Mouse (Mus musculus) CH12.LX (cell line): Measurements from ENCODE around the gene Ckap4. TPM values are rescaled to one million over a fixed set of nuclear protein-coding genes. Genes with fewer than 3 reads are reported as not detected.

Source experiments
- DNase-seq: peaks from one replicate; pipeline ENCODE4 v3.0.0-alpha.2; 2013; ENCODE audit errors: extremely low read depth
- H3K27ac ChIP-seq: 2 replicates; pipeline ENCODE4 v1.5.1; 2012; ENCODE audit warnings: low read depth, mild to moderate bottlenecking, control low read depth, moderate library complexity; ENCODE audit not compliant: insufficient read depth
- H3K27me3 ChIP-seq: replicated peaks from 2 replicates; pipeline ENCODE3; 2012; ENCODE audit warnings: inconsistent platforms
- H3K36me3 ChIP-seq, 2 experiments: replicated peaks in 1 of 2; 2 replicates each; pipeline versions ENCODE3 to v1.6.1; 2012; ENCODE audit warnings: inconsistent platforms in 1 of 2, low read length in 1 of 2, mild to moderate bottlenecking in 1 of 2, mixed read lengths in 1 of 2, moderate library complexity in 1 of 2; ENCODE audit not compliant: control insufficient read depth in 1 of 2, insufficient read depth in 1 of 2
- H3K4me1 ChIP-seq, 2 experiments: 2 replicates each; pipeline ENCODE4 v1.6.1; 2012; ENCODE audit warnings: inconsistent platforms in 1 of 2, moderate library complexity in 1 of 2; ENCODE audit not compliant: insufficient read depth in 2 of 2, control insufficient read depth in 1 of 2
- H3K4me2 ChIP-seq: 2 replicates; pipeline ENCODE4 v1.6.1; 2012; ENCODE audit warnings: low read depth, mild to moderate bottlenecking, control low read depth; ENCODE audit not compliant: poor library complexity, insufficient read depth, severe bottlenecking
- H3K4me3 ChIP-seq, 3 experiments: fragments of 150-350 bp in 1 of 3; sonication (generic) in 1 of 3; replicated peaks in 1 of 3; 2 replicates each; pipeline versions ENCODE3 to v1.5.1; 2011 to 2012; ENCODE audit warnings: low read depth in 2 of 3, low read length in 2 of 3, mild to moderate bottlenecking in 2 of 3, moderate library complexity in 2 of 3, control low read depth in 1 of 3, improper control_type of control experiment in 1 of 3, inconsistent platforms in 1 of 3, mixed read lengths in 1 of 3; ENCODE audit not compliant: poor library complexity in 1 of 3
- H3K79me2 ChIP-seq: replicated peaks from 2 replicates; pipeline ENCODE4 v1.6.1; 2012; ENCODE audit warnings: mild to moderate bottlenecking, moderate library complexity; ENCODE audit not compliant: control insufficient read depth, poor library complexity, insufficient read depth, severe bottlenecking; ENCODE audit errors: extremely low read depth
- H3K9ac ChIP-seq: 2 replicates; pipeline ENCODE4 v1.6.1; 2012; ENCODE audit warnings: low read depth, mild to moderate bottlenecking, control low read depth, moderate library complexity; ENCODE audit not compliant: insufficient read depth
- H3K9me3 ChIP-seq: replicated peaks from 2 replicates; pipeline ENCODE3; 2012; ENCODE audit warnings: low read length, inconsistent platforms, mixed read lengths
- CHD2 ChIP-seq: IDR thresholded peaks from 2 replicates; pipeline ENCODE4 v1.6.1; 2011; ENCODE audit warnings: low read length, improper control_type of control experiment
- CTCF ChIP-seq, 2 experiments: IDR thresholded peaks in 1 of 2; conservative IDR thresholded peaks in 1 of 2; 2 replicates each; pipeline ENCODE4 v1.5.1; 2011 to 2012; ENCODE audit warnings: low read depth in 2 of 2, low read length in 2 of 2, improper control_type of control experiment in 1 of 2, inconsistent platforms in 1 of 2, mild to moderate bottlenecking in 1 of 2, moderate library complexity in 1 of 2
- E2F4 ChIP-seq: IDR thresholded peaks from 2 replicates; pipeline ENCODE4 v1.6.1; 2011; ENCODE audit warnings: low read depth, low read length, improper control_type of control experiment; ENCODE audit not compliant: insufficient replicate concordance
- ELF1 ChIP-seq: IDR thresholded peaks from 2 replicates; pipeline ENCODE4 v1.6.1; 2014; ENCODE audit warnings: low read depth, mild to moderate bottlenecking, inconsistent platforms, low read length, improper control_type of control experiment
- EP300 ChIP-seq: IDR thresholded peaks from 2 replicates; pipeline ENCODE4 v1.6.1; 2011; ENCODE audit warnings: low read length, improper control_type of control experiment
- ETS1 ChIP-seq: conservative IDR thresholded peaks from 2 replicates; pipeline ENCODE4 v1.6.1; 2012; ENCODE audit warnings: low read depth, mild to moderate bottlenecking, inconsistent platforms, low read length, improper control_type of control experiment, moderate library complexity
- HCFC1 ChIP-seq: IDR thresholded peaks from 2 replicates; pipeline ENCODE4 v1.6.1; 2012; ENCODE audit warnings: low read depth, mild to moderate bottlenecking, inconsistent platforms, low read length, improper control_type of control experiment
- JUN ChIP-seq: IDR thresholded peaks from 2 replicates; pipeline ENCODE4 v1.6.1; 2011; ENCODE audit warnings: low read depth, mild to moderate bottlenecking, low read length, improper control_type of control experiment, moderate library complexity; ENCODE audit not compliant: insufficient read depth
- JUND ChIP-seq: conservative IDR thresholded peaks from 2 replicates; pipeline ENCODE4 v1.6.1; 2011; ENCODE audit warnings: low read depth, low read length, improper control_type of control experiment
- MAX ChIP-seq: IDR thresholded peaks from 2 replicates; pipeline ENCODE4 v1.6.1; 2011; ENCODE audit warnings: low read length, improper control_type of control experiment
- MEF2A ChIP-seq: IDR thresholded peaks from 2 replicates; pipeline ENCODE4 v1.6.1; 2014; ENCODE audit warnings: low read depth, mild to moderate bottlenecking, inconsistent platforms, low read length, improper control_type of control experiment, borderline replicate concordance
- MXI1 ChIP-seq: IDR thresholded peaks from 2 replicates; pipeline ENCODE4 v1.6.1; 2011; ENCODE audit warnings: mild to moderate bottlenecking, low read depth, low read length, improper control_type of control experiment
- MYC ChIP-seq: IDR thresholded peaks from 2 replicates; pipeline ENCODE4 v1.6.1; 2011; ENCODE audit warnings: low read depth, mild to moderate bottlenecking, improper control_type of control experiment, low read length
- NELFE ChIP-seq: IDR thresholded peaks from 2 replicates; pipeline ENCODE4 v1.6.1; 2011; ENCODE audit warnings: low read depth, low read length, improper control_type of control experiment
- NRF1 ChIP-seq: IDR thresholded peaks from 2 replicates; pipeline ENCODE4 v1.6.1; 2014; ENCODE audit warnings: low read depth, mild to moderate bottlenecking, inconsistent platforms, low read length, improper control_type of control experiment, moderate library complexity
- PAX5 ChIP-seq: IDR thresholded peaks from 2 replicates; pipeline ENCODE4 v1.6.1; 2012; ENCODE audit warnings: low read length, inconsistent platforms, mixed read lengths
- POLR2AphosphoS2 ChIP-seq: IDR thresholded peaks from 2 replicates; pipeline ENCODE4 v1.6.1; 2011; ENCODE audit warnings: low read depth, low read length, improper control_type of control experiment
- SIN3A ChIP-seq: IDR thresholded peaks from 2 replicates; pipeline ENCODE4 v1.6.1; 2012; ENCODE audit warnings: low read length, improper control_type of control experiment, inconsistent platforms
- UBTF ChIP-seq: IDR thresholded peaks from 2 replicates; pipeline ENCODE4 v1.6.1; 2012; ENCODE audit warnings: low read depth, mild to moderate bottlenecking, inconsistent platforms, low read length, improper control_type of control experiment, moderate library complexity
- USF1 ChIP-seq: IDR thresholded peaks from 2 replicates; pipeline ENCODE4 v1.6.1; 2014; ENCODE audit warnings: low read depth, mild to moderate bottlenecking, inconsistent platforms, low read length, improper control_type of control experiment
- USF2 ChIP-seq: conservative IDR thresholded peaks from 2 replicates; pipeline ENCODE4 v1.6.1; 2011; ENCODE audit warnings: low read depth, low read length, improper control_type of control experiment
- ZKSCAN1 ChIP-seq: IDR thresholded peaks from 2 replicates; pipeline ENCODE4 v1.6.1; 2012; ENCODE audit warnings: low read depth, inconsistent platforms, low read length, improper control_type of control experiment, borderline replicate concordance
- ZMIZ1 ChIP-seq: IDR thresholded peaks from 2 replicates; pipeline ENCODE4 v1.6.1; 2012; ENCODE audit warnings: low read depth, mild to moderate bottlenecking, inconsistent platforms, low read length, improper control_type of control experiment
- dilution Hi-C: fragments of 300-500 bp; cut with MboI; formaldehyde crosslinking; loops from 2 replicates; pipeline ENCODE4 v1.14.3; 2020; ENCODE audit warnings: low sequenced_read_pairs; ENCODE audit not compliant: extremely low pct_unique_long_range_greater_than_20kb, extremely low pct_ligation_motif_present
- in situ Hi-C: fragments of 300-500 bp; cut with MboI; formaldehyde crosslinking; loops from 3 replicates; pipeline ENCODE4 v1.14.3; 2019; ENCODE audit warnings: low sequenced_read_pairs, low pct_ligation_motif_present, low pct_unique_long_range_greater_than_20kb, mixed read lengths
- polyA plus RNA-seq: library from polyadenylated mRNA; unstranded; fragments of >175 nt; gene quantifications from 2 replicates; pipeline ENCODE4 v1.2.1, GENCODE M21; 2012; ENCODE audit warnings: low read depth; ENCODE audit not compliant: insufficient read length
- total RNA-seq, 2 experiments: library from RNA; depleted of rRNA; stranded (reverse); fragments of 300-350 nt in 1 of 2; fragments of >200 nt in 1 of 2; gene quantifications; 2 replicates each; pipeline ENCODE4 v1.2.3; 2012 to 2014

The Ckap4 gene
- total and polyA plus RNA-seq, 3 experiments: 24.4 to 71.2 (median 35.0) TPM

GRCm38 (mm10) chr10:84562121-84562520, 28.3 kb upstream of the Ckap4 start:
- H3K4me2 ChIP-seq: no peak overlapping the region
- H3K27me3 ChIP-seq: no peaks in the 10 kb centered on the region
- no peak overlapping the region for H3K9ac ChIP-seq
- peaks cover 12% of the 10 kb centered on the region for H3K9me3 ChIP-seq
- no peak overlapping the region for H3K27ac ChIP-seq
- in situ Hi-C loops (no loop called here), dilution Hi-C loops (no loop called here)
- TF ChIP-seq SIN3A (no peak), EP300 (no peak), NELFE (no peak), ETS1 (no peak), MXI1 (no peak), POLR2AphosphoS2 (no peak), UBTF (no peak), E2F4 (no peak), JUND (no peak), ZKSCAN1 (no peak), JUN (no peak), MAX (no peak), MEF2A (no peak), HCFC1 (no peak), CTCF (conservative IDR thresholded peaks at IDR 0.05 in 1 of 2, IDR thresholded peaks at IDR 0.05 in 1 of 2; ENCODE audit: low read depth in 2 of 2, low read length in 2 of 2) (no peak), CHD2 (no peak), ELF1 (no peak), USF1 (no peak)
- DNase-seq: no peak
- H3K36me3 ChIP-seq: no peaks in the 10 kb centered on the region
- peaks cover 3 to 8% of the 10 kb centered on the region in 2 experiments; a peak in 3 of 4 replicates for H3K4me1 ChIP-seq
- H3K4me3 ChIP-seq: no peak overlapping the region
- no peaks in the 10 kb centered on the region for H3K79me2 ChIP-seq

GRCm38 (mm10) chr10:84559986-84560385, 26.1 kb upstream of the Ckap4 start:
- in situ Hi-C loops: no loop called here
- Histone ChIP-seq H3K9me3 (peaks cover 12% of the 10 kb centered on the region), H3K27me3 (no peaks in the 10 kb centered on the region), H3K27ac (no peak overlapping the region), H3K79me2 (no peaks in the 10 kb centered on the region), H3K4me3 (no peak overlapping the region), H3K4me1 (peaks cover 3 to 12% of the 10 kb centered on the region in 2 experiments; a peak in 3 of 4 replicates), H3K4me2 (no peak overlapping the region), H3K36me3 (no peaks in the 10 kb centered on the region), H3K9ac (no peak overlapping the region)
- TF ChIP-seq ZMIZ1: no peak
- no peak for TF ChIP-seq UBTF
- no peak for TF ChIP-seq PAX5
- no peak for TF ChIP-seq EP300
- TF ChIP-seq NRF1: no peak
- no peak for TF ChIP-seq HCFC1
- no peak for TF ChIP-seq USF2
- TF ChIP-seq MYC: no peak
- dilution Hi-C loops: no loop called here
- no peak for DNase-seq
